Mouse (Mus musculus): ENCODE measurements around the gene Negr1. TPM values are rescaled to one million over a fixed set of nuclear protein-coding genes. Genes with fewer than 3 reads are reported as not detected.

Negr1 gene
- polyA plus RNA-seq, 1 experiment = 93.8 TPM

- TF ChIP-seq POLR2A (IDR thresholded peaks at IDR 0.05; ENCODE audit: extremely low read depth, insufficient read depth, low read length) = no peak
- TF ChIP-seq CTCF (IDR thresholded peaks at IDR 0.05; ENCODE audit: extremely low read depth, insufficient read depth, low read length) = no peak
- Histone ChIP-seq H3K4me1 (ENCODE audit: control insufficient read depth, insufficient read depth, low read length) (peaks cover 2% of the 10 kb centered on the region; the same call in 1 of the 2 replicates), H3K4me3 (ENCODE audit: insufficient read depth, low read length) (no peak overlapping the region), H3K27ac (ENCODE audit: insufficient read depth, low read length) (no peak overlapping the region)
Measured at GRCm38 (mm10) chr3:157198659-157199058, 637.1 kb downstream of the Negr1 start.

- Histone ChIP-seq H3K4me3 (ENCODE audit: insufficient read depth, low read length) (no peak overlapping the region), H3K4me1 (ENCODE audit: control insufficient read depth, insufficient read depth, low read length) (peaks cover 2% of the 10 kb centered on the region), H3K27ac (ENCODE audit: insufficient read depth, low read length) (no peak overlapping the region)
- TF ChIP-seq CTCF (IDR thresholded peaks at IDR 0.05; ENCODE audit: extremely low read depth, insufficient read depth, low read length) = no peak
- TF ChIP-seq POLR2A (IDR thresholded peaks at IDR 0.05; ENCODE audit: extremely low read depth, insufficient read depth, low read length) = no peak
Measured at GRCm38 (mm10) chr3:157201726-157202125, 640.1 kb downstream of the Negr1 start.

GRCm38 (mm10) chr3:157203573-157203972 lies 642.0 kb downstream of the Negr1 start:
- Histone ChIP-seq H3K27ac (ENCODE audit: insufficient read depth, low read length) (peak overlapping the region; percentile 40; the same call in 1 of the 2 replicates), H3K4me3 (ENCODE audit: insufficient read depth, low read length) (no peak overlapping the region), H3K4me1 (ENCODE audit: control insufficient read depth, insufficient read depth, low read length) (peaks cover 2% of the 10 kb centered on the region)
- no peak for TF ChIP-seq CTCF (IDR thresholded peaks at IDR 0.05; ENCODE audit: extremely low read depth, insufficient read depth, low read length)
- TF ChIP-seq POLR2A (IDR thresholded peaks at IDR 0.05; ENCODE audit: extremely low read depth, insufficient read depth, low read length) = no peak

GRCm38 (mm10) chr3:157206752-157207151 lies 645.2 kb downstream of the Negr1 start:
- H3K27ac ChIP-seq (ENCODE audit: insufficient read depth, low read length) = no peak overlapping the region
- TF ChIP-seq CTCF (IDR thresholded peaks at IDR 0.05; ENCODE audit: extremely low read depth, insufficient read depth, low read length) = no peak
- H3K4me1 ChIP-seq (ENCODE audit: control insufficient read depth, insufficient read depth, low read length) = peaks cover 2% of the 10 kb centered on the region
- H3K4me3 ChIP-seq (ENCODE audit: insufficient read depth, low read length) = no peak overlapping the region

- no peaks in the 10 kb centered on the region; the same call in none of the 2 replicates for H3K4me1 ChIP-seq (ENCODE audit: control insufficient read depth, insufficient read depth, low read length)
- H3K27ac ChIP-seq (ENCODE audit: insufficient read depth, low read length) = 0 out of 2 replicates have a peak overlapping the region, but pooled peaks have one; percentile 45
- no peak overlapping the region for H3K4me3 ChIP-seq (ENCODE audit: insufficient read depth, low read length)
- TF ChIP-seq CTCF (IDR thresholded peaks at IDR 0.05; ENCODE audit: extremely low read depth, insufficient read depth, low read length) (no peak), POLR2A (IDR thresholded peaks at IDR 0.05; ENCODE audit: extremely low read depth, insufficient read depth, low read length) (no peak)
Measured at GRCm38 (mm10) chr3:157208966-157209365, 647.4 kb downstream of the Negr1 start.

- Histone ChIP-seq H3K4me3 (ENCODE audit: insufficient read depth, low read length) (no peak overlapping the region), H3K4me1 (ENCODE audit: control insufficient read depth, insufficient read depth, low read length) (no peaks in the 10 kb centered on the region; the same call in none of the 2 replicates), H3K27ac (ENCODE audit: insufficient read depth, low read length) (0 out of 2 replicates have a peak overlapping the region, but pooled peaks have one; percentile 45)
- TF ChIP-seq CTCF (IDR thresholded peaks at IDR 0.05; ENCODE audit: extremely low read depth, insufficient read depth, low read length) (no peak), POLR2A (IDR thresholded peaks at IDR 0.05; ENCODE audit: extremely low read depth, insufficient read depth, low read length) (no peak)
Measured at GRCm38 (mm10) chr3:157209386-157209785, 647.8 kb downstream of the Negr1 start.

DNA sequence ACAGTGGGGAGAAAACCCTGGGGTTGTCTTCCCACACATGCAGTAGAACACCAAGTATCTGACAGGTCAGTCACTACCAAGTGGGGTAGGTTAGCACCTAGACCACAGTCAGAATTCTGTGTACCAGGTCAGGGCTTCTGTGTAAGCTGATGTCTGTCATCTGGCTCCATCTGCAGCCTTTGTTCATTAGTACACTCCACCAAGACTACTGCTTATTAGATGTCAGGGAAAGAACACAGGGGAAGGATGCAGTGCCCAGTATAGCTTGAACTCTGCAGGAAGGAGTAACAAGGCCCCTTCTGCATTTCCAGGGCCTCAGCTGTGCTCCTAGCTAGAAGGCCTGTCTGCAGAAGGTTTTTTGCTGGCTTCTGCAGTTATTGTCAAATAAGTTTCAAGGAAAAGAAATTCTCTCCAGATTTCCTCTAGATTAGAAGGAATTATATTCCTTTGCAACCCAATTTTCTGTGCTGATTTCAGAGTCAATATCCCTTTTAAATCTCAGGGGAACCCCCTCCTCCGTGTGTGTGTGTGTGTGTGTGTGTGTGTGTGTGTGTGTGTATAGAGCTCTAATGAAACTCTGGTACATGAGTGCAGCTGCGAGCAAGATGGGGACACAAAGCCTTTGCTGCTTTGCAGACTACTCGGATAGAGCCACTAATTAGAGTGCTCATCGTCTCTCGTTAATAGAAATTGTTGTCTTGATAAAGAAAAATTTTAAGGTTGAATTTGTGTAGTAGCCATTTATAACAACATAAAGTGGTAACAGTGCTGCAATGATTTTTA lies 654.5 kb downstream of the Negr1 start:
- no peak overlapping the region for H3K4me3 ChIP-seq (ENCODE audit: insufficient read depth, low read length)
- peak; percentile 26; the same call in 1 of the 2 replicates for TF ChIP-seq CTCF (IDR thresholded peaks at IDR 0.05; ENCODE audit: extremely low read depth, insufficient read depth, low read length)
- TF ChIP-seq POLR2A (IDR thresholded peaks at IDR 0.05; ENCODE audit: extremely low read depth, insufficient read depth, low read length) = no peak
- H3K4me1 ChIP-seq (ENCODE audit: control insufficient read depth, insufficient read depth, low read length) = peaks cover 2% of the 10 kb centered on the region
- no peak overlapping the region for H3K27ac ChIP-seq (ENCODE audit: insufficient read depth, low read length)

GRCm38 (mm10) chr3:157217794-157218193 lies 656.2 kb downstream of the Negr1 start:
- no peak overlapping the region for H3K4me3 ChIP-seq (ENCODE audit: insufficient read depth, low read length)
- TF ChIP-seq POLR2A (IDR thresholded peaks at IDR 0.05; ENCODE audit: extremely low read depth, insufficient read depth, low read length) (no peak), CTCF (IDR thresholded peaks at IDR 0.05; ENCODE audit: extremely low read depth, insufficient read depth, low read length) (no peak)
- H3K27ac ChIP-seq (ENCODE audit: insufficient read depth, low read length) = no peak overlapping the region
- peaks cover 2% of the 10 kb centered on the region for H3K4me1 ChIP-seq (ENCODE audit: control insufficient read depth, insufficient read depth, low read length)

DNA sequence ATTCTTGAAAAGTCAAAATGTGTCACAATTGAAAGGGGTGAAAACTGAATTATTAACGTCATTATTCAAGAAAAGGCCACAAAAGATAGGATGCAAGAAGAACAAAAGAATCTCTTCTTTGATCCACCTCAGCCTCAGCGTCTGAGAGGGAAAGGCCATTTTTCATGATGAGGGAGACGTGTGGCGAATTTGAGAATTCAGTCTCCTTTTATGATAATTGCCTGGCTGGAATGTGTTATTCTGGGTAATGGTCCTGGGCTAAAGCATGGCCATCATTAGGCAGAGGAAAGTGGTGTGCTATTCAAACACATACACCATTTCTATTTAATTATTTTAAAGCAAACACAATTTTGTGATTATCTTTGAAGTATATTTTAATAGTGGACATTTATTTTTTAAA lies 663.3 kb downstream of the Negr1 start:
- Histone ChIP-seq H3K27ac (ENCODE audit: insufficient read depth, low read length) (no peak overlapping the region), H3K4me1 (ENCODE audit: control insufficient read depth, insufficient read depth, low read length) (no peaks in the 10 kb centered on the region), H3K4me3 (ENCODE audit: insufficient read depth, low read length) (no peak overlapping the region)
- no peak for TF ChIP-seq CTCF (IDR thresholded peaks at IDR 0.05; ENCODE audit: extremely low read depth, insufficient read depth, low read length)
- no peak for TF ChIP-seq POLR2A (IDR thresholded peaks at IDR 0.05; ENCODE audit: extremely low read depth, insufficient read depth, low read length)

GRCm38 (mm10) chr3:157232723-157233122 lies 671.1 kb downstream of the Negr1 start:
- Histone ChIP-seq H3K4me3 (ENCODE audit: insufficient read depth, low read length) (no peak overlapping the region), H3K4me1 (ENCODE audit: control insufficient read depth, insufficient read depth, low read length) (peaks cover 2% of the 10 kb centered on the region), H3K27ac (ENCODE audit: insufficient read depth, low read length) (no peak overlapping the region)
- TF ChIP-seq POLR2A (IDR thresholded peaks at IDR 0.05; ENCODE audit: extremely low read depth, insufficient read depth, low read length) = no peak
- TF ChIP-seq CTCF (IDR thresholded peaks at IDR 0.05; ENCODE audit: extremely low read depth, insufficient read depth, low read length) = peak; percentile 80
